Mouse (Mus musculus): ENCODE data around the gene Fstl4. TPM values are rescaled to one million over a fixed set of nuclear protein-coding genes. Genes with fewer than 3 reads are reported as not detected.
"Not testable (repeated sequence)": the region's sequence is repeated elsewhere in the genome, so short reads cannot be mapped to it uniquely, and the experiment has no call there.

The Fstl4 gene
- polyA plus RNA-seq, 1 experiment from 2014 or later = 5.7 TPM

GRCm38 (mm10) chr11:53085858-53086565 lies 321.6 kb downstream of the Fstl4 start:
- ATAC-seq = no peak

DNA sequence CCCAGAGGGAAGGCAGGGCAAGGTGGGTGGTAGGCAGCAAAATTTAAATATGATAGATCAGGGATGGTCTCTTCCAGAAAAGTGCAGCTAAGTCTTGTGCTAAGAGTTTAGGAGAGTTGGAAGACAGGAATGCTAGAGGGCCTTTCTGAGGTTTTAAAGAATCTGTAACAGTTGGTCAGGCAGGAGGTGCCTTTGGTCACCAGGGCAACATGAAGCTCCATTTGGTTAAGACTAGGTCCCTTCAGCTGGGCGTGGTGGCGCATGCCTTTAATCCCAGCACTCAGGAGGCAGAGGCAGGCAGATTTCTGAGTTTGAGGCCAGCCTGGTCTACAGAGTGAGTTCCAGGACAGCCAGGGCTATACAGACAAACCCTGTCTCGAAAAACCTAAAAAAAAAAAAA lies 323.5 kb downstream of the Fstl4 start:
- not testable (repeated sequence) for H3K27me3 ChIP-seq (replicated peaks; ENCODE audit: control insufficient read depth, insufficient read depth, low read length); H3K27ac ChIP-seq (ENCODE audit: low read depth, low read length); H3K9me3 ChIP-seq (ENCODE audit: control insufficient read depth); H3K4me3 ChIP-seq (ENCODE audit: low read depth, low read length); H3K36me3 ChIP-seq (ENCODE audit: control insufficient read depth, insufficient read depth); H3K4me2 ChIP-seq (replicated peaks; ENCODE audit: low read depth); ATAC-seq; H3K4me1 ChIP-seq (replicated peaks; ENCODE audit: control insufficient read depth, insufficient read depth, low read length); H3K9ac ChIP-seq (ENCODE audit: low read depth, low read length)
- 85% methylated on average over 3 of the region's 3 CpGs for WGBS

More at GRCm38 (mm10) chr11:53085858-53086565, 321.6 kb downstream of the Fstl4 start:
- Histone ChIP-seq H3K27me3 (replicated peaks; ENCODE audit: control insufficient read depth, insufficient read depth, low read length) (no peaks in the 10 kb centered on the region), H3K9me3 (ENCODE audit: control insufficient read depth) (no peaks in the 10 kb centered on the region), H3K9ac (ENCODE audit: low read depth, low read length) (no peak overlapping the region), H3K4me2 (replicated peaks; ENCODE audit: low read depth) (no peak overlapping the region), H3K4me1 (replicated peaks; ENCODE audit: control insufficient read depth, insufficient read depth, low read length) (no peaks in the 10 kb centered on the region), H3K4me3 (ENCODE audit: low read depth, low read length) (no peak overlapping the region), H3K36me3 (ENCODE audit: control insufficient read depth, insufficient read depth) (no peaks in the 10 kb centered on the region), H3K27ac (ENCODE audit: low read depth, low read length) (no peak overlapping the region)
- TF ChIP-seq CTCF (IDR thresholded peaks at IDR 0.05; ENCODE audit: low read depth) = no peak
- 77% methylated on average over 9 of the region's 9 CpGs for WGBS

- Histone ChIP-seq H3K27ac (ENCODE audit: low read depth, low read length) (no peak overlapping the region), H3K9me3 (ENCODE audit: control insufficient read depth) (no peaks in the 10 kb centered on the region), H3K4me3 (ENCODE audit: low read depth, low read length) (no peak overlapping the region), H3K4me1 (replicated peaks; ENCODE audit: control insufficient read depth, insufficient read depth, low read length) (no peaks in the 10 kb centered on the region), H3K9ac (ENCODE audit: low read depth, low read length) (no peak overlapping the region), H3K4me2 (replicated peaks; ENCODE audit: low read depth) (no peak overlapping the region), H3K36me3 (ENCODE audit: control insufficient read depth, insufficient read depth) (no peaks in the 10 kb centered on the region), H3K27me3 (replicated peaks; ENCODE audit: control insufficient read depth, insufficient read depth, low read length) (no peaks in the 10 kb centered on the region)
- TF ChIP-seq CTCF (IDR thresholded peaks at IDR 0.05; ENCODE audit: low read depth) = no peak
- no peak for ATAC-seq
- 45% methylated on average over 5 of the region's 5 CpGs for WGBS
These were observed 327.2 kb downstream of the Fstl4 start for GRCm38 (mm10) chr11:53091596-53091995.

DNA sequence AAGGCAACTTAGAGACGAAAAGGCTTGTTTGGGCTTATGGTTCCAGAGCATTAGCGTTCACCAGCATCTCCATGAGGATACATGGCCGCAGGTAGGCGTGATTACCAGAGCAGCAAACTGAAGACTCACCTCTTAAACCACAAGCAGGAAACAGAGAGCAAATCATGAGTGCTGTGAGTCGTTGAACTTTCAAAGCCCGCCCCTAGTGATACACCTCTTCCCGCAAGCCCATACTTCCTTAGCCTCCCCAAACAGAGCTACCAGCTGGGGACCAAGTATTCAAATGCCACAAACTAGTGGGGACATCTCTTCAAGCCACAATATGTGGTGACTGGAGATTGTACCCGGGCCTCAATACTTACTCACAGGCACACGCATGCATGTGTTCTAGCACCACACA lies 332.4 kb downstream of the Fstl4 start:
- Histone ChIP-seq H3K27ac (ENCODE audit: low read depth, low read length) (no peak overlapping the region), H3K4me3 (ENCODE audit: low read depth, low read length) (no peak overlapping the region), H3K27me3 (replicated peaks; ENCODE audit: control insufficient read depth, insufficient read depth, low read length) (no peaks in the 10 kb centered on the region), H3K4me2 (replicated peaks; ENCODE audit: low read depth) (no peak overlapping the region), H3K9me3 (ENCODE audit: control insufficient read depth) (no peaks in the 10 kb centered on the region), H3K36me3 (ENCODE audit: control insufficient read depth, insufficient read depth) (no peaks in the 10 kb centered on the region), H3K4me1 (replicated peaks; ENCODE audit: control insufficient read depth, insufficient read depth, low read length) (no peaks in the 10 kb centered on the region), H3K9ac (ENCODE audit: low read depth, low read length) (no peak overlapping the region)
- WGBS = 72% methylated on average over 9 of the region's 9 CpGs
- no peak for TF ChIP-seq CTCF (IDR thresholded peaks at IDR 0.05; ENCODE audit: low read depth)
- no peak for ATAC-seq

DNA sequence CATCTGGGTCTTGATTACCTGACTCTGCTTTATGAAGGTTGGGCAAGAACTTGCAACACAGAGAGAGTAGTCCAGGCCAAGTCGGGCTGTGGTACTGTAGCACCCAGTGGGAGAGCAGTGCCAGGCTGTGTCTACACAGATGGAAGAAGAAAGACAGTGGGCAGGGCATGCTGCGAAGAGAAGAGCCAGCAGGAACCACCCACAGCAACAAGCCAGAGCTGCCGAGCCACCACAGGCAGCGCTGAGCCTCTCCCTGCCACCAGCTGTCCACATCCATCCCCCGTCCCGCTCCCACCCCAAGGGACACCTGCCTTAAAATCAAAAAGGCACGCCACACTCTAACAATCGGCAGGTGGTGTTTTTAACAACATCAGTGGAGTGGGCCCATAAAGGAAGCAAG lies 332.9 kb downstream of the Fstl4 start:
- no peak overlapping the region for H3K9ac ChIP-seq (ENCODE audit: low read depth, low read length)

GRCm38 (mm10) chr11:53097870-53098269 lies 333.4 kb downstream of the Fstl4 start:
- Histone ChIP-seq H3K36me3 (ENCODE audit: control insufficient read depth, insufficient read depth) (no peaks in the 10 kb centered on the region), H3K9me3 (ENCODE audit: control insufficient read depth) (no peaks in the 10 kb centered on the region), H3K4me3 (ENCODE audit: low read depth, low read length) (no peak overlapping the region), H3K27ac (ENCODE audit: low read depth, low read length) (no peak overlapping the region), H3K4me1 (replicated peaks; ENCODE audit: control insufficient read depth, insufficient read depth, low read length) (no peaks in the 10 kb centered on the region), H3K27me3 (replicated peaks; ENCODE audit: control insufficient read depth, insufficient read depth, low read length) (no peaks in the 10 kb centered on the region), H3K9ac (ENCODE audit: low read depth, low read length) (no peak overlapping the region), H3K4me2 (replicated peaks; ENCODE audit: low read depth) (no peak overlapping the region)
- TF ChIP-seq CTCF (IDR thresholded peaks at IDR 0.05; ENCODE audit: low read depth) = no peak
- WGBS = 93% methylated on average over 6 of the region's 6 CpGs
- ATAC-seq = no peak

More for the DNA sequence above, 332.9 kb downstream of the Fstl4 start:
- H3K36me3 ChIP-seq (ENCODE audit: control insufficient read depth, insufficient read depth) = no peaks in the 10 kb centered on the region
- H3K4me1 ChIP-seq (replicated peaks; ENCODE audit: control insufficient read depth, insufficient read depth, low read length) = no peaks in the 10 kb centered on the region
- H3K9me3 ChIP-seq (ENCODE audit: control insufficient read depth) = no peaks in the 10 kb centered on the region
- H3K27ac ChIP-seq (ENCODE audit: low read depth, low read length) = no peak overlapping the region
- H3K27me3 ChIP-seq (replicated peaks; ENCODE audit: control insufficient read depth, insufficient read depth, low read length) = no peaks in the 10 kb centered on the region
- ATAC-seq = no peak
- TF ChIP-seq CTCF (IDR thresholded peaks at IDR 0.05; ENCODE audit: low read depth) = no peak
- H3K4me3 ChIP-seq (ENCODE audit: low read depth, low read length) = no peak overlapping the region
- 89% methylated on average over 8 of the region's 8 CpGs for WGBS
- H3K4me2 ChIP-seq (replicated peaks; ENCODE audit: low read depth) = no peak overlapping the region
